Mouse (Mus musculus): ENCODE results near the gene Rps2. TPM values are rescaled to one million over a fixed set of nuclear protein-coding genes. Genes with fewer than 3 reads are reported as not detected.

Rps2 gene
- polyA plus RNA-seq, 1 experiment: 619 TPM

DNA sequence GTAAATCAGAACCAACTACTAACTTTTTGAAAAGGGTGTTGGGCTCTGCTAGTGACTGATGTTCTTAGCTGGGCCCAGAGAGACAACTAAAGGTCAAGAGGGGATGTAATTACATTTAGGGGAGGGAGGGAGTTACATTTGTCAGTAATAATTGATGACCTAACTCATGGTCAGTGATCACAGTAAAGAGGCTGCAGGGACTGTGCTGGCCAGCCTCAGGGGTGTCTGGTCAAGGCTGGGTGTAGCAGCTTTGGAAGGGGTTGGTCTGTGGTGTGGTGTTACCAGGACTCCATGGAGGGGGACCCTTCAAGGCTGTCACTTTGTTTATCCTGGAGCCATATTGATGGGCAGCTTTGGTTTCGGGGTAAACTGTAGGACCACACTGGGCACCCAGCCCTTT lies 39.5 kb downstream of the Rps2 start:
- H3K27ac ChIP-seq (replicated peaks; ENCODE audit: low read depth, low read length): no peak overlapping the region
- H3K4me1 ChIP-seq (ENCODE audit: control insufficient read depth, insufficient read depth, insufficient read length, low read length): no peaks in the 10 kb centered on the region
- H3K4me3 ChIP-seq (ENCODE audit: insufficient read depth, low read depth, low read length): no peak overlapping the region

DNA sequence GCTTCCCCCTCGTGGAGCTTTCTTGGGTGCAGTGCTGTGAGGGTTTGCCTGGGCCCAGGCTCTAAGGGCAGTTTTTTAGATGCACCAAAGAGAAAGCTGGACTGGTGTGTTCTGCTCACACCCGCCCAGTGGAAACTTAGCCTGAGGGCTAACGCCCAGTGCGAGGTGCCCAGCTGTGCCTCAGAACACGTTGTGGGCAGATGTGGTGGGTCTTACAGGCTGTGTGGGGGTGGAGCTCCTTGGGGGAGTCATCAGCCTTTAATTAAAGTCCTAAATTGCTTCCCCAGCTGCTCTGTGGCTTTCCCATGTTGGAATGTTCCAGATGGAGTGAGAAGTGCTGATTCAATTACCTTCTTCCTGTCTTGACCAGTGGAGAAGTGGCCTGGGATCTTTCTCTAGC lies 43.2 kb downstream of the Rps2 start:
- Histone ChIP-seq H3K4me3 (ENCODE audit: insufficient read depth, low read depth, low read length) (no peak overlapping the region), H3K27ac (replicated peaks; ENCODE audit: low read depth, low read length) (no peak overlapping the region), H3K4me1 (ENCODE audit: control insufficient read depth, insufficient read depth, insufficient read length, low read length) (no peaks in the 10 kb centered on the region)

DNA sequence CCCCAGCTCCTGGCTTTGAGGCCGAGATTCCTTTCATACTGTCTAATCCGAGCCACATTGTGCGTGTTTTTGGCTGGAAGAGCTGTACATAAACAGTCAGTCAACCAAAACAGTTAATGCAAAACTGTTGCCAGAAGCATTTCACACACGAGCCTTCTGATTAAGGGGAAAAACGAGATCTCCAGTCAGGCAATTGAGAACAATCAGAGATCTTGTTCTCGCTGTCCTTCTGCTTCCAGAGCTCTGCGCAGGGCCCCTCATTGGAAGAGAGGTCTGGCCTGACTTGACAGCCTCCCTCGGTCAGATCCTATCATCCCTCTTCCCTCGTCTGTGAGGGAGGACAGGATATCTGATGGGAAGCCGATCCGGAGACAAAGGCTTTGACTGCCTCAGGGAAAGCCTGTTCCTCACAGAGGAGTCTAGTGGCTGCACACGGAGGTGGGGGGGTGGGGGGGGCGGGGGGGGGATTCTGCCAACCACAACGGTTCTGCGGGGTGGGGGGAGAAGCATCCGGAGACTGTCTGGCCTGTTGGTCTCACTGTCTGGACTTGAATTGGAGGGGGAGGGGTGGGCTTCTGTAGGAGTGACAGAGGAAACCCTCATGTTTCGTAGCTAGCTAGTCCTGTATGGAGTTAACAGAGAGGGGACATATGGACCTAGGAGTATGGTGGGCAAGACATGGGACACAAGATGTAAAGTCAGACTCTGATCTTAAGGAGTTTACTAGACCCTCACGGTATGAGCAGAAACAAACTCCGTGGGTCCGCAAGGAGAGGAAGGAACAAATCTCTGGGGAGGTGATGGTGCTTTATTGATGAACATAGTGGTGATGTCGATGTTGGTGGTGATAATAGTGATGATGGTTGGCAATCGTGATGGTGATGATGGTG lies 47.3 kb downstream of the Rps2 start:
- H3K27ac ChIP-seq (replicated peaks; ENCODE audit: low read depth, low read length): no peak overlapping the region
- H3K4me1 ChIP-seq (ENCODE audit: control insufficient read depth, insufficient read depth, insufficient read length, low read length): no peaks in the 10 kb centered on the region
- H3K4me3 ChIP-seq (ENCODE audit: insufficient read depth, low read depth, low read length): no peak overlapping the region

DNA sequence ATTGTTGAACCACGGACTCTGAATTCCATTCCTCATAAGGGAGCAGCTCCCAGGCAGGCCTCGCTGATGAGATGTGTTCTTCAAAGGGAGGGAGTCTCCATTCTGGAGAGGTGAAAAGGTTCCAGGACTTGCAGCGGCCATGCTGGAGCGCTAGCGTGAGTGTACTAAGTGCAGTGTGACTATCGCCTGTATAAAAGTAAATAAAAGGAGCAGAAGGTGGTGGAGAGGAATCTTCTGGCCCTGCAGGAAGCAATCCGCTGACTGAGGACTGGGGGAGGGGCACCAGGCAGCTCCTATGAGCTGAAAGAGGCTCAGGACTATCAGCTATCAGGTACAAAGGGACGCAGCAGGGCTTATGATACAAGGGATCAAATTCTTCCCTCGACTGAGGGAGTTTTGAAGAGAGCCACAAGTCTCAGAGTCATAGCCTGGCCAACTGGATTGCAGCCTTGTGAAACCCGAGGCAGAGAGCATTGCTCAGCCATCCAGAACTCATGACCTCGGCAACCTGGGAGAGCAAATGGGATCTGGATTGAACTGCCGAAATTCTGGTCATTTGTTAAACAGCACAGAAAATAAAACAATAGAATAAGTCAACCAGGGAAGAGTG lies 48.5 kb downstream of the Rps2 start:
- no peak overlapping the region for H3K27ac ChIP-seq (replicated peaks; ENCODE audit: low read depth, low read length)
- H3K4me1 ChIP-seq (ENCODE audit: control insufficient read depth, insufficient read depth, insufficient read length, low read length): no peaks in the 10 kb centered on the region
- H3K4me3 ChIP-seq (ENCODE audit: insufficient read depth, low read depth, low read length): no peak overlapping the region

DNA sequence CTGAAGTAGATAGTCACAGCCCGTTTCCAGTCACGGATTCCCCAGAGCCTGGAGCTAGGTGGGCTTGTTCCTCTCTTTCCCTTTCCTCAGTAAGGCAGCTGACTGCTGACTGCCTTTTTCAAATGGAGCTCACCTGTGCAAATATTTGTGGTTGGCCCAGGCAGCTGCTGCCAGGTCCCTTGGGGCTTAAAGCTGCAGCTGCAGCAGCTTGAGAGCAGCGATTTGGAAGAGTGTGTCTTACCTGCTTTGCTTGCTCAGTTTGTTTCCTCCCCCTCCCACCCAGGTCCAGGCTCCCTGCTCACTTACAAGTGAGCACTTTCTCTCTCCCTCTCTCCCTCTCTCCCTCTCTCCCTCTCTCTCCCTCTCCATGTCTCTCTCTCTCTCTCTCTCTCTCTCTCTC lies 51.2 kb downstream of the Rps2 start:
- Histone ChIP-seq H3K4me1 (ENCODE audit: control insufficient read depth, insufficient read depth, insufficient read length, low read length) (no peaks in the 10 kb centered on the region), H3K27ac (replicated peaks; ENCODE audit: low read depth, low read length) (no peak overlapping the region), H3K4me3 (ENCODE audit: insufficient read depth, low read depth, low read length) (no peak overlapping the region)

Other genes starting within 250 kb of the Rps2 start
- gene E4f1, start 247.8 kb upstream of the Rps2 start, polyA plus RNA-seq (2012; ENCODE audit: insufficient read depth, insufficient read length, missing spikeins): 6.9 and 7.0 TPM in 2 replicates
- 40.0 and 47.3 TPM in 2 replicates for gene Pgp, start 247.7 kb upstream of the Rps2 start, polyA plus RNA-seq (2012; ENCODE audit: insufficient read depth, insufficient read length, missing spikeins)
- gene Bricd5, start 244.2 kb upstream of the Rps2 start, polyA plus RNA-seq (2012; ENCODE audit: insufficient read depth, insufficient read length, missing spikeins): not detected in 2 replicates
- gene Mlst8, start 239.0 kb upstream of the Rps2 start, polyA plus RNA-seq (2012; ENCODE audit: insufficient read depth, insufficient read length, missing spikeins): 6.6 and 9.8 TPM in 2 replicates
- not detected in 2 replicates for gene Caskin1, start 229.5 kb upstream of the Rps2 start, polyA plus RNA-seq (2012; ENCODE audit: insufficient read depth, insufficient read length, missing spikeins)
- 32.1 and 42.0 TPM in 2 replicates for gene Traf7, start 190.2 kb upstream of the Rps2 start, polyA plus RNA-seq (2012; ENCODE audit: insufficient read depth, insufficient read length, missing spikeins)
- gene Rab26, start 183.9 kb upstream of the Rps2 start, polyA plus RNA-seq (2012; ENCODE audit: insufficient read depth, insufficient read length, missing spikeins): not detected in 2 replicates
- gene Pkd1, start 168.3 kb upstream of the Rps2 start, polyA plus RNA-seq (2012; ENCODE audit: insufficient read depth, insufficient read length, missing spikeins): 8.2 and 10.1 TPM in 2 replicates
- 67.6 and 69.2 TPM in 2 replicates for gene Tsc2, start 85.5 kb upstream of the Rps2 start, polyA plus RNA-seq (2012; ENCODE audit: insufficient read depth, insufficient read length, missing spikeins)
- gene Nthl1, start 85.4 kb upstream of the Rps2 start, polyA plus RNA-seq (2012; ENCODE audit: insufficient read depth, insufficient read length, missing spikeins): 3.4 and 7.7 TPM in 2 replicates
- gene Slc9a3r2, start 67.8 kb upstream of the Rps2 start, polyA plus RNA-seq (2012; ENCODE audit: insufficient read depth, insufficient read length, missing spikeins): 20.1 and 32.2 TPM in 2 replicates
- gene Npw, start 59.7 kb upstream of the Rps2 start, polyA plus RNA-seq (2012; ENCODE audit: insufficient read depth, insufficient read length, missing spikeins): not detected in 2 replicates
- gene Zfp598, start 48.4 kb upstream of the Rps2 start, polyA plus RNA-seq (2012; ENCODE audit: insufficient read depth, insufficient read length, missing spikeins): 9.2 and 10.0 TPM in 2 replicates
- gene Syngr3, start 28.2 kb upstream of the Rps2 start, polyA plus RNA-seq (2012; ENCODE audit: insufficient read depth, insufficient read length, missing spikeins): not detected in 2 replicates
- gene Gfer, start 22.0 kb upstream of the Rps2 start, polyA plus RNA-seq (2012; ENCODE audit: insufficient read depth, insufficient read length, missing spikeins): 32.8 and 36.9 TPM in 2 replicates
- 1.1 TPM in 1 of 2 replicates, not detected in the other for gene Noxo1, start 21.9 kb upstream of the Rps2 start, polyA plus RNA-seq (2012; ENCODE audit: insufficient read depth, insufficient read length, missing spikeins)
- gene Tbl3, start 10.5 kb upstream of the Rps2 start, polyA plus RNA-seq (2012; ENCODE audit: insufficient read depth, insufficient read length, missing spikeins): 19.9 TPM in 2 replicates
- not detected in 2 replicates for gene Rnf151, start 53 bp upstream of the Rps2 start, polyA plus RNA-seq (2012; ENCODE audit: insufficient read depth, insufficient read length, missing spikeins)
- gene Ndufb10, start 6.4 kb downstream of the Rps2 start, polyA plus RNA-seq (2012; ENCODE audit: insufficient read depth, insufficient read length, missing spikeins): 1,098 and 1,103 TPM in 2 replicates
- 4.8 and 10.7 TPM in 2 replicates for gene Rpl3l, start 9.7 kb downstream of the Rps2 start, polyA plus RNA-seq (2012; ENCODE audit: insufficient read depth, insufficient read length, missing spikeins)
- gene Msrb1, start 18.5 kb downstream of the Rps2 start, polyA plus RNA-seq (2012; ENCODE audit: insufficient read depth, insufficient read length, missing spikeins): 109 and 114 TPM in 2 replicates
- not detected in 2 replicates for gene Hs3st6, start 34.9 kb downstream of the Rps2 start, polyA plus RNA-seq (2012; ENCODE audit: insufficient read depth, insufficient read length, missing spikeins)
- 1.4 and 1.9 TPM in 2 replicates for gene Meiob, start 86.2 kb downstream of the Rps2 start, polyA plus RNA-seq (2012; ENCODE audit: insufficient read depth, insufficient read length, missing spikeins)
- gene Hagh, start 122.0 kb downstream of the Rps2 start, polyA plus RNA-seq (2012; ENCODE audit: insufficient read depth, insufficient read length, missing spikeins): 174 and 180 TPM in 2 replicates
- 73.7 and 89.2 TPM in 2 replicates for gene Fahd1, start 132.2 kb downstream of the Rps2 start, polyA plus RNA-seq (2012; ENCODE audit: insufficient read depth, insufficient read length, missing spikeins)
- gene Igfals, start 147.9 kb downstream of the Rps2 start, polyA plus RNA-seq (2012; ENCODE audit: insufficient read depth, insufficient read length, missing spikeins): 2.0 and 2.4 TPM in 2 replicates
- gene Nubp2, start 168.2 kb downstream of the Rps2 start, polyA plus RNA-seq (2012; ENCODE audit: insufficient read depth, insufficient read length, missing spikeins): 28.7 and 40.4 TPM in 2 replicates
- gene Spsb3, start 168.5 kb downstream of the Rps2 start, polyA plus RNA-seq (2012; ENCODE audit: insufficient read depth, insufficient read length, missing spikeins): 25.6 and 29.9 TPM in 2 replicates
- 5.9 and 6.6 TPM in 2 replicates for gene Eme2, start 177.0 kb downstream of the Rps2 start, polyA plus RNA-seq (2012; ENCODE audit: insufficient read depth, insufficient read length, missing spikeins)
- gene Mrps34, start 177.0 kb downstream of the Rps2 start, polyA plus RNA-seq (2012; ENCODE audit: insufficient read depth, insufficient read length, missing spikeins): 91.7 and 105 TPM in 2 replicates
- 26.0 and 28.7 TPM in 2 replicates for gene Nme3, start 178.4 kb downstream of the Rps2 start, polyA plus RNA-seq (2012; ENCODE audit: insufficient read depth, insufficient read length, missing spikeins)
- gene Mapk8ip3, start 218.9 kb downstream of the Rps2 start, polyA plus RNA-seq (2012; ENCODE audit: insufficient read depth, insufficient read length, missing spikeins): 12.0 and 24.2 TPM in 2 replicates
- 3.0 and 3.4 TPM in 2 replicates for gene Jpt2, start 242.6 kb downstream of the Rps2 start, polyA plus RNA-seq (2012; ENCODE audit: insufficient read depth, insufficient read length, missing spikeins)